Comparison of ENCODE assay signal across 8 mouse cellular contexts in the genomic region with DNA sequence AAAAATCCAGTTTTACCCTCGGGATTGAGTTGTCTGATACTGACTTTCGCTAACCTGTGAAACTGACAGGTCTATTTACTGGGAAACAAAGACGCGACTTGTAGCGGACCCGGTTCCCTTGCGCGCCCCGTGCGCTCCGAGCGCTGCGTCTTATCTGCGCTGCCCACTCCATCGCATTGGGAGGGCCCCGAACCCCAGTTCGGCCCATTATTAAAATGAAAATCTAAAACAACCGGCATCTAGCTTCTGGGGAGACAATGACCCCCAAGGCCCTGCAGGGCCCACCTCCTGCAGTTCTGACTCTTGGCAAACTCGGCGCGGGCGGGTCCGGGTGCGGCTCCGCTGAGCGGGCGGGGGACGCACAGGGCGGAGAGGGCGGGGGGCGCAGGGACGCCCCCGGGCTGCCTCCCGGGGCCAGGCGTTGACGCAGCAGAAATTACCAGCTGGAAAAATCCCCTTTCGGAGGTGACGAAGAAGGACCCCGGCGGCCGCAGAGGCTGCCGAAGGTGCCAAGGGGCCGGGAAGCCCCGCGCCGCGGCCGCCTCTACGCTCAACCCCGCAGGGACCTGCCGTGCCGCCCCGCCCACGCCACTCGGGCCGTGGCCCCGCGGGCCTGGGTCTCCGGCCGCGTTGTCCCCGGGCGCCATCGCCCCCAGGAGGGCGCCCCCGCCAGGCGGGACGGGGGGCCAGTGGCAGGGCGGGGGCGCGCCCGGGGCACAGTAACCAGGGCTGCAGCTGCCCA. TPM values are rescaled to one million over a fixed set of nuclear protein-coding genes. Genes with fewer than 3 reads are reported as not detected.
DNase-seq lines count a peak whose midpoint lies in the region; ATAC-seq and TF ChIP-seq lines count a peak whose summit lies in the region.

No protein-coding gene starts in this region.

- H3K27ac ChIP-seq in MEL (ENCODE audit: control insufficient read depth, low read depth, low read length), result no peak overlapping the region
- peak overlapping the region; percentile 97 for H3K27ac ChIP-seq in heart, adult 2 months
- H3K27ac ChIP-seq in kidney, adult 2 months (ENCODE audit: insufficient read depth, low read depth, low read length), result peak overlapping the region; percentile 57
- peak overlapping the region; percentile 64 for H3K27ac ChIP-seq in lung, embryonic 16.5 days (ENCODE audit: low read length)

- under 1% methylated on average over 72 of the region's 72 CpGs for WGBS in heart, adult 2 months
- WGBS in kidney, adult 2 months, result under 1% methylated on average over 70 of the region's 72 CpGs
- WGBS in lung, embryonic 16.5 days, result under 1% methylated on average over 63 of the region's 72 CpGs

- H3K9ac ChIP-seq in MEL (ENCODE audit: control insufficient read depth, low read depth, low read length, poor library complexity, severe bottlenecking), result peak overlapping the region; percentile 61
- H3K9ac ChIP-seq in heart, adult 2 months (ENCODE audit: low read depth, low read length), result peak overlapping the region; percentile 92
- peak overlapping the region; percentile 80 for H3K9ac ChIP-seq in lung, embryonic 16.5 days (ENCODE audit: low read length)

- no peaks in the 10 kb centered on the region for H3K9me3 ChIP-seq in MEL (replicated peaks; ENCODE audit: insufficient read depth, low read length)
- no peaks in the 10 kb centered on the region for H3K9me3 ChIP-seq in lung, embryonic 16.5 days (ENCODE audit: control insufficient read depth, low read length)

- H3K27me3 ChIP-seq in MEL (ENCODE audit: control insufficient read depth in 1 of 2, insufficient read depth in 2 of 2, low read length in 2 of 2), result peaks cover 12 to 26% of the 10 kb centered on the region in 2 experiments
- no peaks in the 10 kb centered on the region for H3K27me3 ChIP-seq in heart, adult 2 months (ENCODE audit: control insufficient read depth, insufficient read depth, low read length)
- H3K27me3 ChIP-seq in kidney, adult 2 months (replicated peaks; ENCODE audit: control insufficient read depth, insufficient read depth, low read length), result no peaks in the 10 kb centered on the region
- peaks cover 5% of the 10 kb centered on the region for H3K27me3 ChIP-seq in lung, embryonic 16.5 days (ENCODE audit: control insufficient read depth, insufficient read depth, low read depth, low read length)

- no peaks in the 10 kb centered on the region for H3K36me3 ChIP-seq in MEL (ENCODE audit: control insufficient read depth in 1 of 2, insufficient read depth in 2 of 2, low read length in 2 of 2)
- H3K36me3 ChIP-seq in heart, adult 2 months (ENCODE audit: control insufficient read depth, insufficient read depth, low read length), result peaks cover 3% of the 10 kb centered on the region; the same call in 1 of the 2 replicates
- no peaks in the 10 kb centered on the region for H3K36me3 ChIP-seq in kidney, adult 2 months (ENCODE audit: control insufficient read depth, insufficient read depth, low read length)
- H3K36me3 ChIP-seq in lung, embryonic 16.5 days (ENCODE audit: control insufficient read depth, insufficient read depth, low read length), result no peaks in the 10 kb centered on the region

- H3K4me2 ChIP-seq in lung, embryonic 16.5 days (ENCODE audit: low read depth, low read length), result peak overlapping the region; percentile 95

- peak overlapping the region; percentile 60 to 64 for H3K4me3 ChIP-seq in MEL (ENCODE audit: control insufficient read depth in 1 of 2, insufficient read depth in 1 of 2, low read depth in 2 of 2, low read length in 2 of 2)
- H3K4me3 ChIP-seq in heart, adult 2 months, result peak overlapping the region; percentile 97
- peak overlapping the region; percentile 95 for H3K4me3 ChIP-seq in kidney, adult 2 months (ENCODE audit: insufficient read depth, low read depth, low read length)
- H3K4me3 ChIP-seq in lung, embryonic 16.5 days (ENCODE audit: low read length), result peak overlapping the region; percentile 88

- no peak; the same call in 1 of the 2 replicates for ATAC-seq in lung, embryonic 16.5 days (ENCODE audit: low read depth)

- peak in 1 of 3 experiments; percentile 28; a peak in 1 of 6 replicates for TF ChIP-seq CTCF in MEL (IDR thresholded peaks at IDR 0.05 in 2 of 3, conservative IDR thresholded peaks at IDR 0.05 in 1 of 3; ENCODE audit: control insufficient read depth in 1 of 3, insufficient read depth in 1 of 3, low read depth in 2 of 3, low read length in 3 of 3, poor library complexity in 1 of 3, severe bottlenecking in 1 of 3)
- TF ChIP-seq CTCF in heart, adult 2 months (IDR thresholded peaks at IDR 0.05), result peak; percentile 25; the same call in 1 of the 2 replicates
- no peak for TF ChIP-seq CTCF in kidney, adult 2 months (conservative IDR thresholded peaks at IDR 0.05; ENCODE audit: insufficient read depth, insufficient read length, low read depth, low read length)

- TF ChIP-seq POLR2A in MEL (IDR thresholded peaks at IDR 0.05; ENCODE audit: control insufficient read depth in 1 of 2, insufficient read depth in 1 of 2, low read depth in 1 of 2, low read length in 2 of 2, poor library complexity in 1 of 2), result no peak
- no peak for TF ChIP-seq POLR2A in heart, adult 2 months (IDR thresholded peaks at IDR 0.05; ENCODE audit: insufficient read depth, low read depth, low read length)
- TF ChIP-seq POLR2A in kidney, adult 2 months (IDR thresholded peaks at IDR 0.05; ENCODE audit: low read depth, low read length), result no peak

- no peaks in the 10 kb centered on the region for H3K79me2 ChIP-seq in MEL (ENCODE audit: control insufficient read depth, insufficient read depth, low read length, poor library complexity)
- peaks cover 3% of the 10 kb centered on the region for H3K79me2 ChIP-seq in heart, adult 2 months (replicated peaks; ENCODE audit: control insufficient read depth, insufficient read depth, low read length)

- intact Hi-C loops in heart, adult 2 months (cut with DNase I), result loop anchor here (1.0 to 2.0 kb wide), 3 partner anchors 25 to 60 kb away; partner anchors contain the start of gene Tpd52l2

- TF ChIP-seq EP300 in MEL (IDR thresholded peaks at IDR 0.05; ENCODE audit: low read depth in 1 of 2, low read length in 2 of 2), result no peak
- TF ChIP-seq EP300 in heart, adult 2 months (IDR thresholded peaks at IDR 0.05; ENCODE audit: insufficient read depth, low read depth, low read length), result no peak

- no peak for TF ChIP-seq RAD21 in MEL (IDR thresholded peaks at IDR 0.05; ENCODE audit: low read depth, low read length)

- peak; percentile 59 for DNase-seq in CD4-positive helper T cell, adult 2 months (ENCODE audit: low read depth, low spot score)
- DNase-seq in MEL (ENCODE audit: low read depth, low spot score), result no peak
- peak; percentile 54 to 57 for DNase-seq in cerebellum, postnatal 36 days
- DNase-seq in heart, adult 2 months, result peak; percentile 71 to 79
- peak; percentile 43 for DNase-seq in kidney, adult 2 months
- peak; percentile 17 for DNase-seq in right cerebral cortex, postnatal 25 days
- DNase-seq in layer of hippocampus, adult 18-20 months (ENCODE audit: low spot score in 2 of 2), result no peak

- H3K4me1 ChIP-seq in MEL (ENCODE audit: control insufficient read depth in 1 of 2, insufficient read depth in 2 of 2, low read length in 2 of 2), result no peaks in the 10 kb centered on the region
- H3K4me1 ChIP-seq in heart, adult 2 months (ENCODE audit: control insufficient read depth, insufficient read depth, low read length), result peaks cover 10% of the 10 kb centered on the region
- H3K4me1 ChIP-seq in kidney, adult 2 months (ENCODE audit: control insufficient read depth, insufficient read depth, low read length), result no peaks in the 10 kb centered on the region
- H3K4me1 ChIP-seq in lung, embryonic 16.5 days (replicated peaks; ENCODE audit: control insufficient read depth, insufficient read depth, low read length), result peaks cover 18% of the 10 kb centered on the region

TF ChIP-seq in MEL, 35 proteins besides CTCF, POLR2A, EP300 and RAD21:
- TF ChIP-seq TAL1 (IDR thresholded peaks at IDR 0.05; ENCODE audit: low read length), result no peak
- TF ChIP-seq CHD1 (IDR thresholded peaks at IDR 0.05; ENCODE audit: low read depth, low read length), result no peak
- TF ChIP-seq ZC3H11A (IDR thresholded peaks at IDR 0.05; ENCODE audit: low read depth, low read length), result no peak
- TF ChIP-seq MYB (IDR thresholded peaks at IDR 0.05; ENCODE audit: low read depth, low read length), result no peak
- no peak for TF ChIP-seq SMC3 (IDR thresholded peaks at IDR 0.05; ENCODE audit: low read depth, low read length)
- no peak for TF ChIP-seq MXI1 (IDR thresholded peaks at IDR 0.05; ENCODE audit: low read depth, low read length)
- TF ChIP-seq SIN3A (IDR thresholded peaks at IDR 0.05; ENCODE audit: low read length), result no peak
- TF ChIP-seq ELF1 (IDR thresholded peaks at IDR 0.05; ENCODE audit: low read depth, low read length), result no peak

RNA-seq across cellular contexts. Expression of gene Zbtb46, which starts 0.6 kb away (rescaled TPM):
- total RNA-seq in MEL (2012; rRNA removed), result 0.10 and 0.23 TPM in 2 replicates
- under 1 TPM in 1 of 2 experiments, not detected in 1; 0.64 TPM for polyA plus RNA-seq in MEL (2012; ENCODE audit: insufficient read depth in 1 of 2, insufficient read length in 2 of 2, low read depth in 1 of 2, low replicate concordance in 2 of 2, missing spikeins in 1 of 2)
- 10 to 100 TPM; 10.7 to 13.2 TPM for total RNA-seq in heart, adult 2 months (2021)
- polyA plus RNA-seq in heart, adult 2 months (2012; rRNA removed), result 8.3 and 14.9 TPM in 2 replicates
- 7.7 and 8.0 TPM in 2 replicates for polyA plus RNA-seq in kidney, adult 2 months (2012; rRNA removed)
- 15.2 and 15.4 TPM in 2 replicates for polyA plus RNA-seq in lung, embryonic 16.5 days (2015; fragmentation: Nextera tagmentation; extraction: Ambion mirVana)
- 1 to 10 TPM; 8.0 to 8.4 TPM for total RNA-seq in layer of hippocampus, adult 18-20 months (2021)

RNA-seq across cellular contexts. Expression of gene Abhd16b, which starts 34.4 kb away (rescaled TPM):
- not detected in 2 replicates for total RNA-seq in MEL (2012; rRNA removed)
- under 1 TPM in 1 of 2 experiments, not detected in 1; 0.08 TPM for polyA plus RNA-seq in MEL (2012; ENCODE audit: insufficient read depth in 1 of 2, insufficient read length in 2 of 2, low read depth in 1 of 2, low replicate concordance in 2 of 2, missing spikeins in 1 of 2)
- total RNA-seq in heart, adult 2 months (2021), result not detected
- not detected in 2 replicates for polyA plus RNA-seq in heart, adult 2 months (2012; rRNA removed)
- polyA plus RNA-seq in kidney, adult 2 months (2012; rRNA removed), result not detected in 2 replicates
- 0.14 and 0.35 TPM in 2 replicates for polyA plus RNA-seq in lung, embryonic 16.5 days (2015; fragmentation: Nextera tagmentation; extraction: Ambion mirVana)
- not detected for total RNA-seq in layer of hippocampus, adult 18-20 months (2021)

RNA-seq across cellular contexts. Expression of gene Tpd52l2, which starts 38.4 kb away (rescaled TPM):
- total RNA-seq in MEL (2012; rRNA removed), result 88.2 and 99.5 TPM in 2 replicates
- polyA plus RNA-seq in MEL (2012; ENCODE audit: insufficient read depth in 1 of 2, insufficient read length in 2 of 2, low read depth in 1 of 2, low replicate concordance in 2 of 2, missing spikeins in 1 of 2), result 100 to 1,000 TPM in 1 of 2 experiments, not detected in 1; 119 TPM
- 10 to 100 TPM; 56.8 to 58.7 TPM for total RNA-seq in heart, adult 2 months (2021)
- 61.1 and 93.6 TPM in 2 replicates for polyA plus RNA-seq in heart, adult 2 months (2012; rRNA removed)
- polyA plus RNA-seq in kidney, adult 2 months (2012; rRNA removed), result 35.2 and 41.5 TPM in 2 replicates
- 167 and 169 TPM in 2 replicates for polyA plus RNA-seq in lung, embryonic 16.5 days (2015; fragmentation: Nextera tagmentation; extraction: Ambion mirVana)
- 10 to 100 TPM; 71.5 to 78.4 TPM for total RNA-seq in layer of hippocampus, adult 18-20 months (2021)

Comparison
In these comparisons a context has a peak if more than half of its experiments do, and no peak if none do; other contexts are left out.
1. DNase-seq: peak in CD4-positive helper T cell, adult 2 months (single experiment), cerebellum, postnatal 36 days (2 of 2), heart, adult 2 months (2 of 2), kidney, adult 2 months (single experiment) and right cerebral cortex, postnatal 25 days (single experiment); none in MEL (single experiment) and layer of hippocampus, adult 18-20 months (0 of 2).
2. Peak in every context shown above with its lines, with median percentiles within 50 percentile points of each other: H3K4me3 ChIP-seq and H3K9ac ChIP-seq.